ENCODE assay signal across 8 mouse cellular contexts in the genomic region with DNA sequence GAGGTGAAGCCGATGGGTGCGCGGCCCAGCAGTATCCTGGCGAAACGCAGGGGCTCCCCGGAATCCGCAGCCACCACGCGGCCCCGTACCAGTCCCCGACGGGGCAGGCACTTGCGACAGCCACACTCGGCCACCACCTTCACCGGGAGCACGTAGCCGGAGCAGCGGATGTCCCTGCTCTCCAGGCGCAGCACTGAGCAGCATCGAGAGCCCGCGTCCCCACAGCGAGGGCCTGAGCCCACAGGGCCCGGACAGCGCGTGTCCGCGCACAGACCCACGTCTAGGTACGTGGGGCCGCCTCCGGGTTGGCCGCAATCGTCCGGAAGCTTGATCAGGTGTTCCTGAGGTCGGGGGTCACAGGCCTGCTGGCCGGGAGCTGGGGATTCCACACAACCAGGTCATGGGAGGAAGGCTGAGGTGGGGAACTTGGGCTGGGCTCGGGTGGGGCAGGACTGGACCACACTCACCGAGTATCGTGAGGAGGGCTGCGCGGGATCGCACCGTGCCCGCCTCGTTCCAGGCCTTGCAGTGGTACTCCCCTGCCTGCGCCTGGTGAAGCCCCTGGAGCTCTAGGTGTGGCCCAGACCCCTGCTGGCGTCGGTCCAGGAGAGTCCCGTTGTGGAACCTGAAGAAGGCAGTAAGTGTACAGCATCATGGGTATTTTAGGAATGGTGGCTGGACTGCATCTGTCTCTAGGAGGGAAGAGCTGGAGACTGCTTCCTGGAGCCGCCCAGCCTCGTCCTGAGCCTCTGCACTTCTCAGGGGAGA. TPM values are rescaled to one million over a fixed set of nuclear protein-coding genes. Genes with fewer than 3 reads are reported as not detected.
DNase-seq lines count a peak whose midpoint lies in the region; ATAC-seq and TF ChIP-seq lines count a peak whose summit lies in the region.

No protein-coding gene starts in this region.

- H3K27me3 ChIP-seq in heart, embryonic 15.5 days = peaks cover 98% of the 10 kb centered on the region
- H3K27me3 ChIP-seq in hindbrain, embryonic 15.5 days = peaks cover 90% of the 10 kb centered on the region
- peaks cover 91% of the 10 kb centered on the region for H3K27me3 ChIP-seq in midbrain, embryonic 15.5 days (replicated peaks)

- no peaks in the 10 kb centered on the region for H3K36me3 ChIP-seq in heart, embryonic 15.5 days
- no peaks in the 10 kb centered on the region for H3K36me3 ChIP-seq in hindbrain, embryonic 15.5 days
- no peaks in the 10 kb centered on the region for H3K36me3 ChIP-seq in midbrain, embryonic 15.5 days (replicated peaks)

- TF ChIP-seq POLR2A in cortical plate, adult 2 months (IDR thresholded peaks at IDR 0.05; ENCODE audit: extremely low read depth, insufficient read depth, low read length) = no peak

- intact Hi-C loops in heart, postnatal 10 days (cut with DNase I) = no loop called here

- peak overlapping the region; percentile 64; the same call in 1 of the 2 replicates for H3K4me2 ChIP-seq in heart, embryonic 15.5 days
- peak overlapping the region; percentile 57 for H3K4me2 ChIP-seq in hindbrain, embryonic 15.5 days
- peak overlapping the region; percentile 49 for H3K4me2 ChIP-seq in midbrain, embryonic 15.5 days

- ATAC-seq in heart, embryonic 15.5 days (replicated peaks; ENCODE audit: insufficient number of reproducible peaks, insufficient read depth, low FRiP score, low read depth) = no peak
- ATAC-seq in hindbrain, embryonic 15.5 days (ENCODE audit: low FRiP score, low read depth) = no peak
- peak; percentile 12; the same call in 1 of the 2 replicates for ATAC-seq in midbrain, embryonic 15.5 days (replicated peaks)

- peaks cover 41% of the 10 kb centered on the region for H3K4me1 ChIP-seq in heart, embryonic 15.5 days (replicated peaks)
- no peaks in the 10 kb centered on the region for H3K4me1 ChIP-seq in cortical plate, adult 2 months (ENCODE audit: control insufficient read depth, insufficient read depth, low read length)
- H3K4me1 ChIP-seq in hindbrain, embryonic 15.5 days (replicated peaks) = peaks cover 48% of the 10 kb centered on the region
- peaks cover 38% of the 10 kb centered on the region for H3K4me1 ChIP-seq in midbrain, embryonic 15.5 days

- no peak overlapping the region for H3K27ac ChIP-seq in heart, embryonic 15.5 days
- H3K27ac ChIP-seq in cortical plate, adult 2 months (ENCODE audit: insufficient read depth, low read length) = no peak overlapping the region
- no peak overlapping the region for H3K27ac ChIP-seq in hindbrain, embryonic 15.5 days (replicated peaks)
- no peak overlapping the region for H3K27ac ChIP-seq in midbrain, embryonic 15.5 days

- no peak for TF ChIP-seq CTCF in cortical plate, adult 2 months (IDR thresholded peaks at IDR 0.05; ENCODE audit: extremely low read depth, insufficient read depth, low read length)

- no peak overlapping the region for H3K9ac ChIP-seq in heart, embryonic 15.5 days
- no peak overlapping the region for H3K9ac ChIP-seq in hindbrain, embryonic 15.5 days
- H3K9ac ChIP-seq in midbrain, embryonic 15.5 days = no peak overlapping the region

- H3K4me3 ChIP-seq in heart, embryonic 15.5 days = peak overlapping the region; percentile 49
- peak overlapping the region; percentile 15; the same call in 1 of the 2 replicates for H3K4me3 ChIP-seq in cortical plate, adult 2 months (ENCODE audit: insufficient read depth, low read length)
- H3K4me3 ChIP-seq in hindbrain, embryonic 15.5 days = peak overlapping the region; percentile 46
- peak overlapping the region; percentile 42 for H3K4me3 ChIP-seq in midbrain, embryonic 15.5 days

- DNase-seq in heart, postnatal 10 days = no peak
- no peak for DNase-seq in right cerebral cortex, postnatal 36 days (ENCODE audit: low spot score in 2 of 2)
- DNase-seq in adrenal gland, adult 18-20 months (ENCODE audit: low spot score in 2 of 2) = no peak
- DNase-seq in adrenal gland, adult 2 months = no peak

- no peaks in the 10 kb centered on the region for H3K9me3 ChIP-seq in heart, embryonic 15.5 days (replicated peaks)
- no peaks in the 10 kb centered on the region for H3K9me3 ChIP-seq in hindbrain, embryonic 15.5 days
- H3K9me3 ChIP-seq in midbrain, embryonic 15.5 days = no peaks in the 10 kb centered on the region

- 20% methylated on average over 52 of the region's 52 CpGs for WGBS in heart, embryonic 15.5 days
- 12% methylated on average over 52 of the region's 52 CpGs for WGBS in hindbrain, embryonic 15.5 days
- WGBS in midbrain, embryonic 15.5 days = 12% methylated on average over 52 of the region's 52 CpGs

RNA-seq across cellular contexts. Expression of gene Cilp2, which starts 4.5 kb away (rescaled TPM):
- polyA plus RNA-seq in heart, embryonic 15.5 days (2015; fragmentation: Nextera tagmentation; extraction: Ambion mirVana) = 0.37 and 0.75 TPM in 2 replicates
- total RNA-seq in heart, postnatal 10 days (2021) = 1 to 10 TPM; 1.2 to 1.3 TPM
- 0.89 and 1.4 TPM in 2 replicates for polyA plus RNA-seq in cortical plate, adult 2 months (2012; rRNA removed)
- 6.7 and 6.9 TPM in 2 replicates for polyA plus RNA-seq in hindbrain, embryonic 15.5 days (2015; fragmentation: Nextera tagmentation; extraction: Ambion mirVana)
- 5.8 and 5.9 TPM in 2 replicates for polyA plus RNA-seq in midbrain, embryonic 15.5 days (2015; fragmentation: Nextera tagmentation; extraction: Ambion mirVana)
- total RNA-seq in adrenal gland, adult 18-20 months (2021) = under 1 TPM; 0.06 to 0.10 TPM
- total RNA-seq in adrenal gland, adult 2 months (2021) = under 1 TPM; 0.07 to 0.09 TPM
- 0.39 and 1.1 TPM in 2 replicates for polyA plus RNA-seq in adrenal gland, adult 2 months (2012; rRNA removed)

RNA-seq across cellular contexts. Expression of gene Tssk6, which starts 19.0 kb away (rescaled TPM):
- polyA plus RNA-seq in heart, embryonic 15.5 days (2015; fragmentation: Nextera tagmentation; extraction: Ambion mirVana) = 1.5 and 1.8 TPM in 2 replicates
- total RNA-seq in heart, postnatal 10 days (2021) = under 1 TPM; 0.25 to 0.31 TPM
- 0.29 and 0.40 TPM in 2 replicates for polyA plus RNA-seq in cortical plate, adult 2 months (2012; rRNA removed)
- polyA plus RNA-seq in hindbrain, embryonic 15.5 days (2015; fragmentation: Nextera tagmentation; extraction: Ambion mirVana) = 3.5 and 4.3 TPM in 2 replicates
- 4.5 and 4.7 TPM in 2 replicates for polyA plus RNA-seq in midbrain, embryonic 15.5 days (2015; fragmentation: Nextera tagmentation; extraction: Ambion mirVana)
- under 1 TPM; 0.51 to 0.60 TPM for total RNA-seq in adrenal gland, adult 18-20 months (2021)
- total RNA-seq in adrenal gland, adult 2 months (2021) = under 1 TPM; 0.35 to 0.66 TPM
- 1.3 and 2.0 TPM in 2 replicates for polyA plus RNA-seq in adrenal gland, adult 2 months (2012; rRNA removed)

RNA-seq across cellular contexts. Expression of gene Ndufa13, which starts 19.3 kb away (rescaled TPM):
- 316 and 390 TPM in 2 replicates for polyA plus RNA-seq in heart, embryonic 15.5 days (2015; fragmentation: Nextera tagmentation; extraction: Ambion mirVana)
- 100 to 1,000 TPM; 376 to 397 TPM for total RNA-seq in heart, postnatal 10 days (2021)
- polyA plus RNA-seq in cortical plate, adult 2 months (2012; rRNA removed) = 182 and 184 TPM in 2 replicates
- 196 and 197 TPM in 2 replicates for polyA plus RNA-seq in hindbrain, embryonic 15.5 days (2015; fragmentation: Nextera tagmentation; extraction: Ambion mirVana)
- polyA plus RNA-seq in midbrain, embryonic 15.5 days (2015; fragmentation: Nextera tagmentation; extraction: Ambion mirVana) = 171 and 172 TPM in 2 replicates
- 100 to 1,000 TPM; 176 to 210 TPM for total RNA-seq in adrenal gland, adult 18-20 months (2021)
- total RNA-seq in adrenal gland, adult 2 months (2021) = 100 to 1,000 TPM; 160 to 215 TPM
- polyA plus RNA-seq in adrenal gland, adult 2 months (2012; rRNA removed) = 83.3 and 99.4 TPM in 2 replicates

RNA-seq across cellular contexts. Expression of gene Yjefn3, which starts 19.5 kb away (rescaled TPM):
- 5.9 and 10.1 TPM in 2 replicates for polyA plus RNA-seq in heart, embryonic 15.5 days (2015; fragmentation: Nextera tagmentation; extraction: Ambion mirVana)
- 10 to 100 TPM in 1 of 2 experiments, 1 to 10 TPM in 1; 9.1 to 10.1 TPM for total RNA-seq in heart, postnatal 10 days (2021)
- polyA plus RNA-seq in cortical plate, adult 2 months (2012; rRNA removed) = 34.2 and 35.7 TPM in 2 replicates
- polyA plus RNA-seq in hindbrain, embryonic 15.5 days (2015; fragmentation: Nextera tagmentation; extraction: Ambion mirVana) = 10.1 and 13.8 TPM in 2 replicates
- polyA plus RNA-seq in midbrain, embryonic 15.5 days (2015; fragmentation: Nextera tagmentation; extraction: Ambion mirVana) = 9.6 and 12.2 TPM in 2 replicates
- 1 to 10 TPM; 2.2 to 3.1 TPM for total RNA-seq in adrenal gland, adult 18-20 months (2021)
- total RNA-seq in adrenal gland, adult 2 months (2021) = 1 to 10 TPM; 1.9 to 4.2 TPM
- 6.6 and 10.8 TPM in 2 replicates for polyA plus RNA-seq in adrenal gland, adult 2 months (2012; rRNA removed)

RNA-seq across cellular contexts. Expression of gene Pbx4, which starts 50.7 kb away (rescaled TPM):
- 2.6 and 5.6 TPM in 2 replicates for polyA plus RNA-seq in heart, embryonic 15.5 days (2015; fragmentation: Nextera tagmentation; extraction: Ambion mirVana)
- total RNA-seq in heart, postnatal 10 days (2021) = 1 to 10 TPM in 1 of 2 experiments, under 1 TPM in 1; 0.65 to 1.2 TPM
- polyA plus RNA-seq in cortical plate, adult 2 months (2012; rRNA removed) = 32.0 and 35.4 TPM in 2 replicates
- polyA plus RNA-seq in hindbrain, embryonic 15.5 days (2015; fragmentation: Nextera tagmentation; extraction: Ambion mirVana) = 59.4 and 59.5 TPM in 2 replicates
- 58.2 and 62.1 TPM in 2 replicates for polyA plus RNA-seq in midbrain, embryonic 15.5 days (2015; fragmentation: Nextera tagmentation; extraction: Ambion mirVana)
- 1 to 10 TPM; 1.2 to 1.3 TPM for total RNA-seq in adrenal gland, adult 18-20 months (2021)
- under 1 TPM; 0.38 to 0.69 TPM for total RNA-seq in adrenal gland, adult 2 months (2021)
- polyA plus RNA-seq in adrenal gland, adult 2 months (2012; rRNA removed) = 5.5 and 5.8 TPM in 2 replicates
